Mouse (Mus musculus) cerebellum, adult 8-10 months (tissue): Measurements from ENCODE around the gene Ntrk3.

Experiments used
- DNase-seq: peaks from one replicate; pipeline ENCODE4 v3.0.0; 2022

Gene Ntrk3

GRCm38 (mm10) chr7:78719795-78720460 lies 17.9 kb downstream of the Ntrk3 start:
- DNase-seq = no peak

- DNase-seq = no peak
These were observed 18.7 kb downstream of the Ntrk3 start for GRCm38 (mm10) chr7:78719117-78719516.

GRCm38 (mm10) chr7:78718191-78718609 lies 19.6 kb downstream of the Ntrk3 start:
- peak; percentile 54 for DNase-seq

GRCm38 (mm10) chr7:78707708-78708107 lies 30.1 kb downstream of the Ntrk3 start:
- no peak for DNase-seq

GRCm38 (mm10) chr7:78707122-78707521 lies 30.7 kb downstream of the Ntrk3 start:
- DNase-seq = no peak

- DNase-seq = no peak
These were observed 35.1 kb downstream of the Ntrk3 start for GRCm38 (mm10) chr7:78702676-78703075.

- DNase-seq = no peak
These were observed 42.6 kb downstream of the Ntrk3 start for GRCm38 (mm10) chr7:78695200-78695599.

- no peak for DNase-seq
These were observed 44.7 kb downstream of the Ntrk3 start for GRCm38 (mm10) chr7:78693148-78693547.

- no peak for DNase-seq
These were observed 46.9 kb downstream of the Ntrk3 start for GRCm38 (mm10) chr7:78690956-78691355.

GRCm38 (mm10) chr7:78684943-78685342 lies 52.9 kb downstream of the Ntrk3 start:
- DNase-seq = no peak

- no peak for DNase-seq
These were observed 56.9 kb downstream of the Ntrk3 start for GRCm38 (mm10) chr7:78680871-78681270.

- no peak for DNase-seq
These were observed 68.4 kb downstream of the Ntrk3 start for GRCm38 (mm10) chr7:78669407-78669806.

- no peak for DNase-seq
These were observed 68.9 kb downstream of the Ntrk3 start for GRCm38 (mm10) chr7:78668916-78669315.

GRCm38 (mm10) chr7:78668003-78668635 lies 69.7 kb downstream of the Ntrk3 start:
- DNase-seq = no peak

- DNase-seq = no peak
These were observed 77.0 kb downstream of the Ntrk3 start for GRCm38 (mm10) chr7:78660832-78661231.

GRCm38 (mm10) chr7:78659846-78660245 lies 78.0 kb downstream of the Ntrk3 start:
- DNase-seq = no peak

- peak; percentile 5 for DNase-seq
These were observed 79.8 kb downstream of the Ntrk3 start for GRCm38 (mm10) chr7:78658026-78658425.

GRCm38 (mm10) chr7:78656181-78656580 lies 81.6 kb downstream of the Ntrk3 start:
- DNase-seq = no peak

- no peak for DNase-seq
These were observed 84.1 kb downstream of the Ntrk3 start for GRCm38 (mm10) chr7:78653686-78654085.

- no peak for DNase-seq
These were observed 85.5 kb downstream of the Ntrk3 start for GRCm38 (mm10) chr7:78652296-78652695.

GRCm38 (mm10) chr7:78651540-78651939 lies 86.3 kb downstream of the Ntrk3 start:
- no peak for DNase-seq

- DNase-seq = no peak
These were observed 94.1 kb downstream of the Ntrk3 start for GRCm38 (mm10) chr7:78643667-78644066.

GRCm38 (mm10) chr7:78623686-78624085 lies 114.1 kb downstream of the Ntrk3 start:
- DNase-seq = no peak

GRCm38 (mm10) chr7:78621115-78621514 lies 116.7 kb downstream of the Ntrk3 start:
- DNase-seq = no peak
